Mouse (Mus musculus): ENCODE data around the gene Id1. TPM values are rescaled to one million over a fixed set of nuclear protein-coding genes. Genes with fewer than 3 reads are reported as not detected.

Gene Id1
- polyA plus RNA-seq, 1 experiment from 2014 or later: 61.1 TPM

DNA sequence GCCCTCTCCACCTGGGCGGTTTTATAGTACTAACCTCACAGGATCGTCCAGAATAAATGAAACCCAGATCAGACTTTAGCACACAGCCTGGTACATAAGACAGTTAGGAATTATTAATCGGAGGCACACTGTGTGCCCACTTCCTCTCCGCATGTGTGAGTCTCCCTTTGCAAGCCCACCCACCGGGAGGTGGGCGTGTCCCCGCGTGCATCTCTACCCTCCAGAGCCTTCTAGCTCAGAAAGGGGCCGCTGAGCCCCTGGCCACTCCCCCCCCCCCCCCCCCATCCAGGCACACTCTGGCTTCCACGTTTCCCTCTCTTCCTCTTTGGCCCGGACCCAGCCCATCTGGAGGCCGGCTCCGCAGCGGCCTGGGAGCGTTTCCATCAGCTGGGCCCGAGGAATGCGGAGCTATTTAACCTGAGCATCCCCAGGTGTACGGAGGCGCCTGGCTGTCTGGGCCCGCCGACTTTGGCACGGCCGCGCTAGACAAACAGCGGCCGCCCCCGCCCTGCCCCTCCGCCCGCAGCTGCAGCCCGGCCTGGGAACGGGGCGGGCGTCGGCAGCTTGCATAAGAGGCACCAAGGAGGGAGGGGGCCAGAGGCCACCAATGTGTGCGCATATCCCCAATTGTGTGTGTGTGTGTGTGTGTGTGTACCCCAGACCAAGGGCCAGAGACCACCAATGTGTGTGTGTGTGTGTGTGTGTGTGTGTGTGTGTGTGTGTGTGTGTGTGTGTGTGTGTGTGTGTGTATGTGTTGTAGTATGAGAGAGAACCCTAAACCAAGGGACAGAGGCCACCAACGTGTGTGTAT, 3.2 kb downstream of the Id1 start:
- peak; percentile 70 for DNase-seq (ENCODE audit: extremely low spot score, low spot score)
- peaks cover 80% of the 10 kb centered on the region for H3K4me1 ChIP-seq
- no peaks in the 10 kb centered on the region for H3K36me3 ChIP-seq (replicated peaks)
- WGBS: 1% methylated on average over 34 of the region's 36 CpGs
- H3K27me3 ChIP-seq (ENCODE audit: poor library complexity, severe bottlenecking): peaks cover 47% of the 10 kb centered on the region
- H3K4me3 ChIP-seq: peak overlapping the region; percentile 75
- peak overlapping the region; percentile 92 for H3K27ac ChIP-seq
- no peaks in the 10 kb centered on the region for H3K9me3 ChIP-seq

DNA sequence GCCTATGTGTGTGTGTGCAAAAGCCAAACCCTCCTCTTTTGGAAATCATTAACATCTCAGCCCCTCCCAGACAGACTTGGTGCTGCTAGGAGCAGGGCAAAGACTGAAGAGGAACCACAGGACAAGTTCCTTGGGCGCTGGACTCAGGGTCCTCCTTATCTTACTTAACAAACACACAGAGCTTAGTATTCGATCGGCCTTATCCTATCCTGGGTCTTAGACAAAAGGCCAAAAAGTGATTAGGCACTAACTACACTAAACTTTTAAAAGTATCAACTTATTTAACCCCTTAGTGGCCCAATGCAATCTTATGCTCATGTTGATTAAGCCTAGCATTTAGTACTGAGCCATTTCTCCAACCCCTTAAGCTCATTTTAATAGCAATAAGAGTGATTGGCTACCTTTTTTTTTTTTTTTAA, 3.8 kb downstream of the Id1 start:
- Histone ChIP-seq H3K27me3 (ENCODE audit: poor library complexity, severe bottlenecking) (peaks cover 46% of the 10 kb centered on the region), H3K9me3 (no peaks in the 10 kb centered on the region), H3K4me3 (peak overlapping the region; percentile 75), H3K36me3 (replicated peaks) (no peaks in the 10 kb centered on the region), H3K27ac (peak overlapping the region; percentile 92), H3K4me1 (peaks cover 74% of the 10 kb centered on the region)
- DNase-seq (ENCODE audit: extremely low spot score, low spot score): no peak
- WGBS: 32% methylated on average over 3 of the region's 3 CpGs

DNA sequence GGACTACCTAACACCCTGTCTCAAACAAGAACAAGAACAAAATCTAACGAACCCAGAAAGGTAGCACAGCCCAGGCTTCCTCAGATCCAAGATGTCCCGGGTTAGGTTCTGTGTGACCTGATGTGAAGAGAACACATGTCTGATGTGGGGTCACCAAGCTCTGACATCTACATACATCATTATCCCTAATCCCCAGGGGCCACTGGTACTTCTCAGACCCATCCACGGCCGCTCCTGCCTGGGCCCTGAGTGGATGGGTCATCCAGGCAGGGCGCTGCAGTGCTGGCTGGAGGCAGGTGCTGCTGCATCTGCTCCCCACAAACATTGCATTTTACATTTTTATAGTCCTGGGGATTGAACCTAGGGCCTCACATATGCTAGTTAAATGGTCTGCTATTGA, 4.4 kb downstream of the Id1 start:
- H3K4me1 ChIP-seq: peaks cover 67% of the 10 kb centered on the region
- H3K36me3 ChIP-seq (replicated peaks): no peaks in the 10 kb centered on the region
- H3K27me3 ChIP-seq (ENCODE audit: poor library complexity, severe bottlenecking): peaks cover 46% of the 10 kb centered on the region
- 78% methylated on average over 5 of the region's 5 CpGs for WGBS
- no peak for DNase-seq (ENCODE audit: extremely low spot score, low spot score)
- H3K9me3 ChIP-seq: no peaks in the 10 kb centered on the region
- H3K27ac ChIP-seq: peak overlapping the region; percentile 92; the same call in 1 of the 2 replicates
- H3K4me3 ChIP-seq: no peak overlapping the region

DNA sequence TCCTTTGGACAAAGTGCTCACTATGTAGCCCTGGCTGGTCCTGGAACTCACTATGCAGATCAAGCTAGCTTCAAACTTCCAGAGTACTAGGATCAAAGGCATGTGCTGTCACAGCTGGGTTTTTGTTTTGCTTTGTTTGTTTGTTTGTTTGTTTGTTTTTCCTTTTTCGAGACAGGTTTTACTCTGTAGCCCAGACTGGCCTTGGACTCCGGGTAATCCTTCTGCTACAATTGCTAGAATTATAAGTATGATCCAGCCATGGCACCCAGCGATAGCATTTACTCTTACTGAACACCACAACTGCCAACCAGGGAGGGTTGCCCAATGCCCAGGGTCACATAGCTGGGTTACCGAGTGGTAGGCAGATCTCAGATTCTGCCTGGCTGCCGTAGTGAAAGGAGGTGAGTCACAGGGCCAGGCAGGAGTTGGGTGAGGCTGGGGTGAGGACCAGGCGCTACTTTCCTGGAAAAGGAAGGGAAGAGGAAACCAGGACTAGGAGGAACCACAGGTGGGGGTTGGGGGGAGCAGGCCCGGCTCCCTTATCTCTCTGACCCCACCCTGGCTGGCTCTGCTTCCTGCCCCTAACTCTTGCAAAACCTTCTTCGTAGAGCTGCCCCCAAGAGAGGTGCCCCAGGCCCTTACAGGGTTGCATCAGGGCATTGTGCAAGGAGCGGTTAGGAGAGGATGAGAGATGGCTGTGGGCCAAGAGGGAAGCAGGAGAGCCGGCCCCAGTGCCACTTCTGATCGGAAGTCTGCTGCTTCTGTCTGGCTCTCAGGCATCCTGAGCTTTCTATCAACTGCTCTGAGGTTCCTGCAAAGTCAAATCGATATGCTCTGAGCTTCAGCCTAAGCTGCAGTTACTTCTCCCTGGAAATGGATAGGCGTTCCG, 5.3 kb downstream of the Id1 start:
- WGBS: 67% methylated on average over 14 of the region's 14 CpGs
- DNase-seq (ENCODE audit: extremely low spot score, low spot score): no peak
- Histone ChIP-seq H3K4me3 (peak overlapping the region; percentile 14; the same call in 1 of the 2 replicates), H3K36me3 (replicated peaks) (no peaks in the 10 kb centered on the region), H3K4me1 (peaks cover 58% of the 10 kb centered on the region), H3K27ac (peak overlapping the region; percentile 81), H3K27me3 (ENCODE audit: poor library complexity, severe bottlenecking) (peaks cover 46% of the 10 kb centered on the region), H3K9me3 (no peaks in the 10 kb centered on the region)

DNA sequence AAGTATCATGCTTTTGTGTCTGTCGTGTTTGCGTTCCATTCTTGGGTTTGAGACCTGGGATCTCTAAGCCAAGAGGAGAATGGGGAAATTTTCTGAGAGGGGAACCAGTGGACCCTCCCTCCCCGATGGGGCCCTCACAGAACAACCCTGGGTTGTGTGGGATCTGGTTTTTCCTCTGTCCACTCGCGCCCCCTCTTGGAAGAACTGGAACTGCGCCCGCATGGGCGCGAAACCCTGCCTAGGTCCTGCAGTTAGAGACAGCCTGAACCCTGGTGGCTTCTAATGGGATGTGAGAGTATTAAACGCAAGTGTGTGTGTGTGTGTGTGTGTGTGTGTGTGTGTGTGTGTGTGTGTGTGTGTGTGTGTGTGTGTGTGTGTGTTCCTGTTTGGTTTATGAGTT, 6.4 kb downstream of the Id1 start:
- DNase-seq (ENCODE audit: extremely low spot score, low spot score): peak; percentile 75
- no peaks in the 10 kb centered on the region for H3K36me3 ChIP-seq (replicated peaks)
- H3K27me3 ChIP-seq (ENCODE audit: poor library complexity, severe bottlenecking): peaks cover 40% of the 10 kb centered on the region
- H3K9me3 ChIP-seq: no peaks in the 10 kb centered on the region
- H3K4me1 ChIP-seq: peaks cover 48% of the 10 kb centered on the region
- peak overlapping the region; percentile 81 for H3K27ac ChIP-seq
- no peak overlapping the region for H3K4me3 ChIP-seq
- WGBS: 19% methylated on average over 10 of the region's 10 CpGs

DNA sequence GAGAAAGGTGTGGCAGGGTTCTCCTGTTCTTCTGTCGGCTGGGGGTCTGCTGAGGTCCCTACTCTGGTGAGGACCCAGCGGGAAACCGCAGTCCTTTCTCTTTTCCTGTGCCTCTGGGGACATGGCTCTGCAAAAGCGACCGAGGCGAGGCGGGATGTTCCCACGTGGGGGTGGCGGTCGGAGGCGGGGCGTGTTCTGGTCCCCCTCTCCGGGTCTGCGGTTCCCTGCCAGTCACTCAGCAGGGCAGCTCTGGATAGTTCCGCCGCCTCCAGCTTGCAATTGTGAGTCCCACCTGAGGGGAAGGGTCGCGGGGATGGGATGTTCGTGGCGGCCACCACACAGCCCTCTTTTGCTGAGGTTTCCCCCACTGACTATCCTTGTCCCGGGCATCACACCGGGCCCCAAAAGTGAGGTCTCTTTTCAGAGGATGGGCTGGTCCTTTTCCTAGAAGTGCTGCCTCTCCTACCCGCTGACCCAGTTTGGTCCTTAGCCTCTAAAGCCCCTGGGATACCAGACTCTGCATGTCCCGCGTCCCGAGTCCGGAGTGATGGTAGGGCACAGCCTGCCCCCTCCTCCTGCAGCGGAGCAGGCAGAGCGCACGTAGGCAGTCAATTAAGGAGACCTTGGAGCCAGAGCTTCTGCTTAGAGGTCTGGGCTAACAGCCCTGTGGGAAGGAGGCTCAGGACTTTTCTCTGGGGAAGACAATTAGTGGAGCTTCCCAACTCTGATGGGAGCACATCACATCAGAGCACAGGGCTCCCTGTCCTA, 18.1 kb downstream of the Id1 start, which contains the start of gene Cox4i2:
Gene Cox4i2, plus strand, starts transcription at position 230 of the 768 bp plus-strand sequence.
- peak; percentile 42 for DNase-seq (ENCODE audit: extremely low spot score, low spot score)
- Histone ChIP-seq H3K27me3 (ENCODE audit: poor library complexity, severe bottlenecking) (peaks cover 46% of the 10 kb centered on the region), H3K27ac (peak within 1 kb of the TSS; percentile 76), H3K36me3 (replicated peaks) (no peaks in the 10 kb centered on the region), H3K4me1 (peaks cover 25% of the 10 kb centered on the region), H3K4me3 (peak within 1 kb of the TSS; percentile 49), H3K9me3 (no peaks in the 10 kb centered on the region)
- WGBS: 3% methylated on average over 30 of the region's 30 CpGs

DNA sequence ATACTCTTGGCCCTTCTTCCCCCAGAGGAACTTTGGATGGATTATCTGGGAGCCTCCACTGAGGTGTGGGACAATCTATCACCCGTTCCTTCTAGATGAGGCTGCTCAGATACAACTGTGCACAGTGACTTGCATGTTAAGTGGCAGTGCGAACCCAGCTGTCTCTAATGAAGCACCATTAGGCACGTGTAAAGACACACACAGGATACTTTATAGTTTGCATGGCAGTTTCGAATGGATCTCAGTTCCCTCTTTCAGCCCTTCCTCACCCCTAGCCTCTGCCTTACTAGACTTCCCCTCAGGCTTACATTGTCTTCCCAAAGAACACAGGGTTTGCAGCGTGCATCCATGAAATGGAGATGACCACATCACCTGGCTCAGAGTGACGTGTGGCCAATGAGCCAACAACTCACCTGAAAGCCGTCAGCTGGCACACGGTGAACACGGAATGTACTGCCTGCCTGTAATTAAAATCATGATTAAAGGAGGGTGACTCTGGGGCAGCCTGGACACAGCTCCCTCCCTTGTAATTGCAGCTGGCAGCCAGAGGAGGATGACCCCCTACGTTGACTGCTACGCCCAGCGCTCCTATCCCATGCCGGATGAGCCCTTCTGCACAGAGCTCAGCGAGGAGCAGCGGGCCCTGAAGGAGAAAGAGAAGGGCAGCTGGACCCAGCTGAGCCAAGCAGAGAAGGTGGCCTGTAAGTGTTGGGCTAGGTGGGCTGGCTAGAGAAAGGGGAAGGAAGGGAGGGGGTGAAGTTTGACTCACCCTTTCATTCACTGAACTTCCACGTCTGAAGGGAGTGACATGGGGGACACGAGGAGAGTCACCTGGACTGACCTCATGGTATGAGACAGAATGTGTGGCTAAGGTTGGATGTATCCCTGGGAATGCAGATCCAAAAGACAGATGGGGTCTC, 20.7 kb downstream of the Id1 start:
- H3K27ac ChIP-seq: no peak overlapping the region
- 76% methylated on average over 17 of the region's 17 CpGs for WGBS
- H3K4me1 ChIP-seq: peaks cover 21% of the 10 kb centered on the region
- H3K27me3 ChIP-seq (ENCODE audit: poor library complexity, severe bottlenecking): peaks cover 46% of the 10 kb centered on the region
- H3K36me3 ChIP-seq (replicated peaks): no peaks in the 10 kb centered on the region
- no peak for DNase-seq (ENCODE audit: extremely low spot score, low spot score)
- H3K9me3 ChIP-seq: no peaks in the 10 kb centered on the region
- no peak overlapping the region for H3K4me3 ChIP-seq

DNA sequence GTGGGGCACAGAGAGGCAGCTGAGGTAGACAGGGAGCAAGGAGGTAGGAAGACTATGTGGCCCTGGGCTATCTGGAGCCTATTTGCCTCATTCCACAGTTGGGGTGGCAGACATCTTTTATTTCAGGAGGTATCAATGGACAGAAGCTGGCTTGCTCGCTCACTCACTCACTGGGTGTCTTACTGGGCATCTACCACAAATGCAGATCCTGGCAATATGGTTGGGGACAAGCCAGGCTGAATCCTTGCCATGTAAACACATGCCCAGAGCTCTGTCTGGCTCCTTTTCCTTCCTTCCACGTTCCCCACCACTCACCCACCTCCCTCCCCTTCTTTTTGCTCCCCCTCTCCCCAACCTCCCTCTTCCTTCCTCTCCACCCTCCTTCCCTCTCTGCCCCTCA, 21.4 kb downstream of the Id1 start:
- Histone ChIP-seq H3K36me3 (replicated peaks) (no peaks in the 10 kb centered on the region), H3K9me3 (no peaks in the 10 kb centered on the region), H3K4me1 (peaks cover 21% of the 10 kb centered on the region), H3K27me3 (ENCODE audit: poor library complexity, severe bottlenecking) (peaks cover 46% of the 10 kb centered on the region), H3K27ac (no peak overlapping the region), H3K4me3 (no peak overlapping the region)
- WGBS: 69% methylated on average over 2 of the region's 2 CpGs
- no peak for DNase-seq (ENCODE audit: extremely low spot score, low spot score)

DNA sequence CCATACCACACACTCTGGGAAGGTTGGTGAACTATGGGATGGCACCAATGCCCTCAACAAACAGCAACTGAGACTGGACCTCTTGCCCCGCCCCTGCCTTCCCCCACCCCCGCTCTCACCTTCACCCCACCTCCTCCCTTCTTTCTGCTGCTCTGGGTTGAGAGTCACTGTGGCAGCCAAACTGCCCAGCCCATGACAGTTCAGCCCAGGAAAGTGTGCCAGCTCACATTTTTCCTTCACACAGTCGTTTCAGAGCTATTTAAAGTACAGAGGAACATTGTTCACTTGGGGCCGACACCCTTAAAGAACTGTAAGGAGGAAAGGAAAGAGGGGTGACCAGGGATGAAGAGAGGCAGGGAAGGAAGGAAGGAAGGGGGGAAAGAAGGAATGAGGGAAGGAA, 22.3 kb downstream of the Id1 start:
- Histone ChIP-seq H3K9me3 (no peaks in the 10 kb centered on the region), H3K4me1 (peaks cover 21% of the 10 kb centered on the region), H3K27me3 (ENCODE audit: poor library complexity, severe bottlenecking) (peaks cover 38% of the 10 kb centered on the region), H3K36me3 (replicated peaks) (no peaks in the 10 kb centered on the region), H3K4me3 (no peak overlapping the region), H3K27ac (no peak overlapping the region)
- no peak for DNase-seq (ENCODE audit: extremely low spot score, low spot score)
- 70% methylated on average over 4 of the region's 4 CpGs for WGBS

DNA sequence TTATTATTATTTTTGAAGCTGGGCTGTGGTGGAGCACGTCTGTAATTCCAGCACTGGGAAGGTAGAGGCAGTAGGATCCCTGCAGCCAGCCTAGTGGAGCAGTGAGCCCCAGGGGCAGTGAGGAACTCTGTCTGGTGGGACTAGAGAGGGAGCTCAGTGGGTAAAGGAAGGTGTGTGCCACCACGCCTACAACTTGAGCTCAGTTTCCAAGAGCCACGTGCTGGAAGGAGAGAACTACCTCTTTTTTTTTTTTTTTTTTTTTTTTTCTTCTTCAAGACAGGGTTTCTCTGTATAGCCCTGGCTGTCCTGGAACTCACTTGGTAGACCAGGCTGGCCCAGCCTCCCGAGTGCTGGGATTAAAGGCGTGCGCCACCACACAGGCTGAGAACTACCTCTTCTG, 27.3 kb downstream of the Id1 start:
- H3K4me3 ChIP-seq: no peak overlapping the region
- H3K9me3 ChIP-seq: no peaks in the 10 kb centered on the region
- no peak for DNase-seq (ENCODE audit: extremely low spot score, low spot score)
- peaks cover 7% of the 10 kb centered on the region for H3K27me3 ChIP-seq (ENCODE audit: poor library complexity, severe bottlenecking)
- peaks cover 34% of the 10 kb centered on the region for H3K4me1 ChIP-seq
- no peaks in the 10 kb centered on the region for H3K36me3 ChIP-seq (replicated peaks)
- 83% methylated on average over 6 of the region's 6 CpGs for WGBS
- no peak overlapping the region for H3K27ac ChIP-seq

DNA sequence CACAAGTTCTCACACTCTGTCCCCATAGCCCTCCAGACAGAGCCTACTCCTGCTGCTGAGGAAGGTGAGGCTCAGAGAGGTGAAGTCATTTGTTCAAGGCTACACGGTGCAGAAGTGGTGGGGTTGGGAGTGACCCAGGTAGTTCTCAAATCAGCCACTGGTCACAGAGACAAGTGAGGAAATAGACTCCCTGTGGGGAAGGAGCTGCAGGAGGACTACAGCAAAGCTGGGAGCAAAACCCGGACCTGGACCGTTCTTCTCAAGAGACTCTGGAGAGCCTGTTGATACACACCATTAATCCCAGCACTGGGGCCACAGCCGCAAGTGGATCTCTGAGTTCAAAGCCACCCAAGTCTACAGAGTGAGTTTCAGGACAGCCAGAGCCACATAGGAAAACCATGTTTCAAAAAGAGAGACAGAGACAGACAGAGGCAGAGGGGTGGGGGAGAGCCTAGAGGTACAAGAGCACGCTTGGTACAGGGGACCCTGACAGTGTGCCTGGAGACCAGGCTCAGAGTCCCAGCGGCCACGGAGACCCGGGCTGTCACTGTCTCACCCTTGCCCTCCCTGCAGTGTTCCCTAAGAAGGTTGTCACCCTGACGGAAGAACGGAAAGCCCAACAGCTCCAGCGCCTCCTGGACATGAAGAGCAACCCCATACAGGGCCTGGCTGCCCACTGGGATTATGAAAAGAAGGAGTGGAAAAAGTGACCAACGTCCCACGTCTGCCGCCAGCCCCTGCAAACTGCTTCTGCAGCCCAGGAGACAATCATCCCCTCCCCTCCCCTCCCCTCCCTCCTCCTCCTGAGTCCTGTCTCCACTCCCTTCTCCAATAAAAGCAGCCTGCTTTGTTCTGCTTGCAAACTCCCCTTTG, 28.4 kb downstream of the Id1 start:
- DNase-seq (ENCODE audit: extremely low spot score, low spot score): peak; percentile 27
- peak overlapping the region; percentile 39 for H3K4me3 ChIP-seq
- peaks cover 34% of the 10 kb centered on the region for H3K4me1 ChIP-seq
- H3K36me3 ChIP-seq (replicated peaks): no peaks in the 10 kb centered on the region
- H3K9me3 ChIP-seq: no peaks in the 10 kb centered on the region
- H3K27ac ChIP-seq: peak overlapping the region; percentile 71
- WGBS: 5% methylated on average over 14 of the region's 14 CpGs
- H3K27me3 ChIP-seq (ENCODE audit: poor library complexity, severe bottlenecking): peaks cover 7% of the 10 kb centered on the region

Measured in forebrain, embryonic 10.5 days (tissue).